Mouse (Mus musculus): ENCODE data around the gene Endov.

Endov gene

GRCm38 (mm10) chr11:119516677-119517361 lies 25.7 kb downstream of the Endov start:
- in situ Hi-C loops (cut with MboI, MseI), result no loop called here

GRCm38 (mm10) chr11:119519387-119519786 lies 28.2 kb downstream of the Endov start:
- in situ Hi-C loops (cut with MboI, MseI), result no loop called here

GRCm38 (mm10) chr11:119520005-119520712 lies 29.0 kb downstream of the Endov start:
- in situ Hi-C loops (cut with MboI, MseI), result no loop called here

GRCm38 (mm10) chr11:119520713-119521063 lies 29.5 kb downstream of the Endov start:
- in situ Hi-C loops (cut with MboI, MseI), result no loop called here

GRCm38 (mm10) chr11:119521920-119522710 lies 31.0 kb downstream of the Endov start:
- in situ Hi-C loops (cut with MboI, MseI), result no loop called here

- in situ Hi-C loops (cut with MboI, MseI), result no loop called here
Measured at GRCm38 (mm10) chr11:119522779-119523178, 31.6 kb downstream of the Endov start.

- in situ Hi-C loops (cut with MboI, MseI), result no loop called here
Measured at GRCm38 (mm10) chr11:119523392-119523791, 32.2 kb downstream of the Endov start.

GRCm38 (mm10) chr11:119524545-119524949 lies 33.4 kb downstream of the Endov start:
- in situ Hi-C loops (cut with MboI, MseI), result no loop called here

GRCm38 (mm10) chr11:119526068-119526966 lies 35.2 kb downstream of the Endov start:
- in situ Hi-C loops (cut with MboI, MseI), result no loop called here

- in situ Hi-C loops (cut with MboI, MseI), result no loop called here
Measured at GRCm38 (mm10) chr11:119528930-119529329, 37.8 kb downstream of the Endov start.

- in situ Hi-C loops (cut with MboI, MseI), result no loop called here
Measured at GRCm38 (mm10) chr11:119532460-119532859, 41.3 kb downstream of the Endov start.

- in situ Hi-C loops (cut with MboI, MseI), result no loop called here
Measured at GRCm38 (mm10) chr11:119533745-119534144, 42.6 kb downstream of the Endov start.

- in situ Hi-C loops (cut with MboI, MseI), result no loop called here
Measured at GRCm38 (mm10) chr11:119539944-119540343, 48.8 kb downstream of the Endov start.

- in situ Hi-C loops (cut with MboI, MseI), result no loop called here
Measured at GRCm38 (mm10) chr11:119540560-119540959, 49.4 kb downstream of the Endov start.

- in situ Hi-C loops (cut with MboI, MseI), result no loop called here
Measured at GRCm38 (mm10) chr11:119541082-119541481, 49.9 kb downstream of the Endov start.

- in situ Hi-C loops (cut with MboI, MseI), result no loop called here
Measured at GRCm38 (mm10) chr11:119542371-119542770, 51.2 kb downstream of the Endov start.

- in situ Hi-C loops (cut with MboI, MseI), result no loop called here
Measured at GRCm38 (mm10) chr11:119542886-119543285, 51.7 kb downstream of the Endov start.

GRCm38 (mm10) chr11:119543816-119544517 lies 52.8 kb downstream of the Endov start:
- in situ Hi-C loops (cut with MboI, MseI), result no loop called here

GRCm38 (mm10) chr11:119544518-119545105 lies 53.5 kb downstream of the Endov start:
- in situ Hi-C loops (cut with MboI, MseI), result no loop called here

- in situ Hi-C loops (cut with MboI, MseI), result no loop called here
Measured at GRCm38 (mm10) chr11:119545281-119545680, 54.1 kb downstream of the Endov start.

All from T-helper 2 cell (primary cell).